Mouse (Mus musculus): ENCODE data around the gene Arl1.
"Not testable (repeated sequence)": the region's sequence is repeated elsewhere in the genome, so short reads cannot be mapped to it uniquely, and the experiment has no call there.

- TF ChIP-seq CTCF, EP300 (IDR thresholded peaks at IDR 0.05): not testable (repeated sequence)
Observed at GRCm38 (mm10) chr10:88783135-88783534, 52.5 kb downstream of the Arl1 start.

Measured in lung, postnatal 0 days (tissue).